ENCODE assay signal across 16 mouse cellular contexts in genomic region chr11:51946144-51946543, GRCm38 (mm10). TPM values are rescaled to one million over a fixed set of nuclear protein-coding genes. Genes with fewer than 3 reads are reported as not detected.
DNase-seq lines count a peak whose midpoint lies in the region; ATAC-seq and TF ChIP-seq lines count a peak whose summit lies in the region.
"Had no signal": no experiment of that assay in that cellular context is flagged by ENCODE, and none has a peak within 500 bp of the region (broad histone marks: within the 10 kb centered on the region; RNA-seq: fewer than 3 reads in every experiment).

No protein-coding gene starts in this region.

- H3K4me2 ChIP-seq in forebrain, postnatal 0 days (ENCODE audit: low read depth), result no peak overlapping the region
- H3K4me2 ChIP-seq in forebrain, embryonic 15.5 days (replicated peaks), result no peak overlapping the region
- no peak overlapping the region for H3K4me2 ChIP-seq in heart, embryonic 16.5 days (ENCODE audit: low read depth, low read length)
- peak overlapping the region; percentile 55 for H3K4me2 ChIP-seq in myocyte (ENCODE audit: low read depth)
- H3K4me2 ChIP-seq: embryonic facial prominence, embryonic 15.5 days; forebrain, embryonic 13.5 days had no signal

- WGBS in forebrain, postnatal 0 days, result 66% methylated on average over 6 of the region's 6 CpGs
- 72% methylated on average over 6 of the region's 6 CpGs for WGBS in forebrain, embryonic 15.5 days
- WGBS in heart, embryonic 16.5 days, result 70% methylated on average over 6 of the region's 6 CpGs

- no peak for ATAC-seq in forebrain, postnatal 0 days
- no peak for ATAC-seq in forebrain, embryonic 15.5 days (replicated peaks)
- ATAC-seq in heart, embryonic 16.5 days (replicated peaks; ENCODE audit: extremely low read depth, insufficient read depth, low FRiP score), result no peak
- ATAC-seq in inflammation-experienced regulatory T-cells, adult 6 months, result no peak
- ATAC-seq: forebrain, embryonic 13.5 days; hindbrain, embryonic 16.5 days had no signal

- no peaks in the 10 kb centered on the region for H3K9me3 ChIP-seq in forebrain, postnatal 0 days (ENCODE audit: low read length)
- H3K9me3 ChIP-seq in forebrain, embryonic 15.5 days, result no peaks in the 10 kb centered on the region
- H3K9me3 ChIP-seq in heart, embryonic 16.5 days (replicated peaks; ENCODE audit: control insufficient read depth, low read length), result no peaks in the 10 kb centered on the region
- H3K9me3 ChIP-seq: embryonic facial prominence, embryonic 15.5 days; forebrain, embryonic 13.5 days had no signal

- H3K27ac ChIP-seq in forebrain, postnatal 0 days (ENCODE audit: low read depth, low read length), result no peak overlapping the region
- H3K27ac ChIP-seq in forebrain, embryonic 15.5 days (replicated peaks), result no peak overlapping the region
- H3K27ac ChIP-seq in heart, embryonic 16.5 days (ENCODE audit: low read length), result peak overlapping the region; percentile 61; the same call in 1 of the 2 replicates
- H3K27ac ChIP-seq: embryonic facial prominence, embryonic 15.5 days; forebrain, embryonic 13.5 days; liver, embryonic 14.5 days had no signal

- no peak overlapping the region for H3ac ChIP-seq in myocyte (ENCODE audit: control insufficient read depth, insufficient read length)

- TF ChIP-seq POLR2A in myocyte (IDR thresholded peaks at IDR 0.05; ENCODE audit: insufficient read length, low read depth), result no peak

- no peak overlapping the region for H3K4me3 ChIP-seq in forebrain, postnatal 0 days (ENCODE audit: low read depth, low read length)
- no peak overlapping the region for H3K4me3 ChIP-seq in forebrain, embryonic 15.5 days
- H3K4me3 ChIP-seq in heart, embryonic 16.5 days (ENCODE audit: low read length), result no peak overlapping the region
- no peak overlapping the region for H3K4me3 ChIP-seq in myocyte
- H3K4me3 ChIP-seq: embryonic facial prominence, embryonic 15.5 days; forebrain, embryonic 13.5 days had no signal

- H3K36me3 ChIP-seq in forebrain, postnatal 0 days (ENCODE audit: insufficient read depth), result no peaks in the 10 kb centered on the region
- no peaks in the 10 kb centered on the region for H3K36me3 ChIP-seq in forebrain, embryonic 15.5 days
- H3K36me3 ChIP-seq in heart, embryonic 16.5 days (ENCODE audit: control insufficient read depth, insufficient read depth), result no peaks in the 10 kb centered on the region
- no peaks in the 10 kb centered on the region for H3K36me3 ChIP-seq in myocyte (ENCODE audit: control insufficient read depth, insufficient read depth)
- H3K36me3 ChIP-seq: embryonic facial prominence, embryonic 15.5 days had no signal

- no peaks in the 10 kb centered on the region for H3K79me2 ChIP-seq in myocyte (ENCODE audit: control insufficient read depth, insufficient read depth)

- no peaks in the 10 kb centered on the region for H3K4me1 ChIP-seq in forebrain, postnatal 0 days (ENCODE audit: insufficient read depth)
- H3K4me1 ChIP-seq in forebrain, embryonic 15.5 days, result peaks cover 19% of the 10 kb centered on the region; the same call in 1 of the 2 replicates
- peaks cover 18% of the 10 kb centered on the region for H3K4me1 ChIP-seq in heart, embryonic 16.5 days (ENCODE audit: control insufficient read depth, insufficient read depth, low read length)

- DNase-seq in forebrain, postnatal 0 days, result peak; percentile 29
- no peak for DNase-seq in heart, adult 18-20 months
- DNase-seq in right cerebral cortex, adult 2 months (ENCODE audit: low spot score in 2 of 2), result peak; percentile 24 to 53
- no peak for DNase-seq in right cerebral cortex, postnatal 4 days
- DNase-seq: adrenal gland, postnatal 25 days; kidney, adult 2 months; kidney, postnatal 4 days; lung, postnatal 10 days had no signal

- no peak overlapping the region for H3K9ac ChIP-seq in forebrain, postnatal 0 days
- H3K9ac ChIP-seq in forebrain, embryonic 15.5 days (replicated peaks), result no peak overlapping the region
- H3K9ac ChIP-seq in heart, embryonic 16.5 days (ENCODE audit: low read length), result 0 out of 2 replicates have a peak overlapping the region, but pooled peaks have one; percentile 16
- H3K9ac ChIP-seq: embryonic facial prominence, embryonic 15.5 days; forebrain, embryonic 13.5 days; liver, embryonic 14.5 days had no signal

- no peak for TF ChIP-seq CTCF in forebrain, postnatal 0 days (IDR thresholded peaks at IDR 0.05; ENCODE audit: low read depth)

- H3K27me3 ChIP-seq in forebrain, postnatal 0 days (ENCODE audit: insufficient read depth, low read length), result no peaks in the 10 kb centered on the region
- H3K27me3 ChIP-seq in forebrain, embryonic 15.5 days, result no peaks in the 10 kb centered on the region
- H3K27me3 ChIP-seq in heart, embryonic 16.5 days (ENCODE audit: control insufficient read depth, insufficient read depth, low read length), result no peaks in the 10 kb centered on the region
- no peaks in the 10 kb centered on the region for H3K27me3 ChIP-seq in myocyte (ENCODE audit: control insufficient read depth, insufficient read depth, insufficient read length)
- H3K27me3 ChIP-seq: embryonic facial prominence, embryonic 15.5 days; forebrain, embryonic 13.5 days had no signal

TF ChIP-seq in myocyte, 11 proteins besides CTCF, POLR2A, EP300 and RAD21:
- no peak for TF ChIP-seq SRF (IDR thresholded peaks at IDR 0.05; ENCODE audit: control insufficient read depth, insufficient read length, low read depth)
- TF ChIP-seq USF1 (IDR thresholded peaks at IDR 0.05; ENCODE audit: low read depth), result no peak
- no peak for TF ChIP-seq TCF12 (IDR thresholded peaks at IDR 0.05; ENCODE audit: insufficient read depth, poor library complexity, severe bottlenecking)
- TF ChIP-seq MYOG (IDR thresholded peaks at IDR 0.05; ENCODE audit: control insufficient read depth in 1 of 3, insufficient read depth in 1 of 3, insufficient read length in 2 of 3, low read depth in 2 of 3), result no peak
- TF ChIP-seq MAX (IDR thresholded peaks at IDR 0.05; ENCODE audit: low read depth), result no peak
- TF ChIP-seq MYOD1 (IDR thresholded peaks at IDR 0.05; ENCODE audit: control insufficient read depth in 1 of 3, insufficient read length in 2 of 3, low read depth in 2 of 3), result no peak
- no peak for TF ChIP-seq CEBPB (IDR thresholded peaks at IDR 0.05; ENCODE audit: insufficient read depth, poor library complexity, severe bottlenecking)
- no peak for TF ChIP-seq TCF3 (IDR thresholded peaks at IDR 0.05; ENCODE audit: insufficient read length, low read depth)

RNA-seq across cellular contexts. Expression of gene Cdkn2aipnl, which starts 21.3 kb away (rescaled TPM):
- 95.5 and 107 TPM in 2 replicates for total RNA-seq in forebrain, postnatal 0 days (2014; rRNA removed)
- 121 and 133 TPM in 2 replicates for polyA plus RNA-seq in forebrain, postnatal 0 days (2015; fragmentation: Nextera tagmentation; extraction: Ambion mirVana)
- 113 and 118 TPM in 2 replicates for polyA plus RNA-seq in forebrain, embryonic 15.5 days (2015; fragmentation: Nextera tagmentation; extraction: Ambion mirVana)
- 73.0 and 81.1 TPM in 2 replicates for polyA plus RNA-seq in heart, embryonic 16.5 days (2015; fragmentation: Nextera tagmentation; extraction: Ambion mirVana)
- 10 to 100 TPM; 10.5 to 11.3 TPM for total RNA-seq in heart, adult 18-20 months (2021)
- 31.8 TPM for polyA plus RNA-seq in myocyte (2012; fragmentation: generic; extraction: Trizol)
- polyA plus RNA-seq in inflammation-experienced regulatory T-cells, adult 6 months (2017; shearing (Covaris generic)), result 100 to 1,000 TPM in 1 of 3 experiments, 10 to 100 TPM in 2; 87.2 to 108 (median 97.6) TPM

RNA-seq across cellular contexts. Expression of gene Ube2b, which starts 54.4 kb away (rescaled TPM):
- total RNA-seq in forebrain, postnatal 0 days (2014; rRNA removed), result 148 and 162 TPM in 2 replicates
- 244 and 249 TPM in 2 replicates for polyA plus RNA-seq in forebrain, postnatal 0 days (2015; fragmentation: Nextera tagmentation; extraction: Ambion mirVana)
- 289 and 290 TPM in 2 replicates for polyA plus RNA-seq in forebrain, embryonic 15.5 days (2015; fragmentation: Nextera tagmentation; extraction: Ambion mirVana)
- polyA plus RNA-seq in heart, embryonic 16.5 days (2015; fragmentation: Nextera tagmentation; extraction: Ambion mirVana), result 278 and 286 TPM in 2 replicates
- 100 to 1,000 TPM; 265 to 312 TPM for total RNA-seq in heart, adult 18-20 months (2021)
- 67.0 TPM for polyA plus RNA-seq in myocyte (2012; fragmentation: generic; extraction: Trizol)
- polyA plus RNA-seq in inflammation-experienced regulatory T-cells, adult 6 months (2017; shearing (Covaris generic)), result 100 to 1,000 TPM; 175 to 228 (median 189) TPM

RNA-seq across cellular contexts. Expression of gene Cdkl3, which starts 57.9 kb away (rescaled TPM):
- 33.2 and 35.5 TPM in 2 replicates for total RNA-seq in forebrain, postnatal 0 days (2014; rRNA removed)
- 40.4 and 45.1 TPM in 2 replicates for polyA plus RNA-seq in forebrain, postnatal 0 days (2015; fragmentation: Nextera tagmentation; extraction: Ambion mirVana)
- polyA plus RNA-seq in forebrain, embryonic 15.5 days (2015; fragmentation: Nextera tagmentation; extraction: Ambion mirVana), result 23.9 and 25.3 TPM in 2 replicates
- 10.8 and 12.7 TPM in 2 replicates for polyA plus RNA-seq in heart, embryonic 16.5 days (2015; fragmentation: Nextera tagmentation; extraction: Ambion mirVana)
- total RNA-seq in heart, adult 18-20 months (2021), result 1 to 10 TPM; 3.6 to 5.1 TPM
- 2.2 TPM for polyA plus RNA-seq in myocyte (2012; fragmentation: generic; extraction: Trizol)
- polyA plus RNA-seq in inflammation-experienced regulatory T-cells, adult 6 months (2017; shearing (Covaris generic)), result 1 to 10 TPM; 5.7 to 6.7 (median 6.2) TPM

Comparison
In these comparisons a context has a peak if more than half of its experiments do, and no peak if none do; other contexts are left out.
1. DNase-seq: peak in forebrain, postnatal 0 days (single experiment) and right cerebral cortex, adult 2 months (2 of 2); none in heart, adult 18-20 months (0 of 2) and right cerebral cortex, postnatal 4 days (single experiment).